Mouse (Mus musculus) neural tube, embryonic 11.5 days (tissue): ENCODE measurements around the gene Vps8. TPM values are rescaled to one million over a fixed set of nuclear protein-coding genes. Genes with fewer than 3 reads are reported as not detected.

ENCODE experiments used
- ATAC-seq: fragments of 200-750 bp; cut with Nextera tagmentation; 2 replicates; pipeline ENCODE4 v1.8.0; 2017; ENCODE audit warnings: moderate number of reproducible peaks, mild to moderate bottlenecking, moderate TSS enrichment, moderate library complexity; ENCODE audit not compliant: insufficient read depth, low FRiP score, low TSS enrichment
- DNase-seq: peaks from one replicate; pipeline ENCODE4 v3.0.0-alpha.2; 2015; ENCODE audit warnings: low spot score
- H3K27ac ChIP-seq: fragments of 300-500 bp; sonication (generic); 2 replicates; pipeline ENCODE4 v1.5.1; 2014; ENCODE audit warnings: low read depth, mild to moderate bottlenecking, low read length
- H3K27me3 ChIP-seq: fragments of 300-500 bp; sonication (generic); 2 replicates; pipeline ENCODE4 v1.6.1; 2014; ENCODE audit warnings: mild to moderate bottlenecking, low read length, mixed read lengths; ENCODE audit not compliant: control insufficient read depth, insufficient read depth
- H3K36me3 ChIP-seq: fragments of 300-500 bp; sonication (generic); 2 replicates; pipeline ENCODE4 v1.6.1; 2014; ENCODE audit warnings: mild to moderate bottlenecking, low read length, moderate library complexity, mixed read lengths; ENCODE audit not compliant: control insufficient read depth, insufficient read depth
- H3K4me1 ChIP-seq: fragments of 300-500 bp; sonication (generic); 2 replicates; pipeline ENCODE4 v1.6.1; 2014; ENCODE audit warnings: low read length, mixed read lengths; ENCODE audit not compliant: control insufficient read depth, insufficient read depth
- H3K4me2 ChIP-seq: fragments of 300-500 bp; sonication (generic); 2 replicates; pipeline ENCODE4 v1.6.1; 2014; ENCODE audit warnings: low read depth, mild to moderate bottlenecking, moderate library complexity
- H3K4me3 ChIP-seq: fragments of 300-500 bp; sonication (generic); 2 replicates; pipeline ENCODE4 v1.5.1; 2014; ENCODE audit warnings: low read depth, low read length
- H3K9ac ChIP-seq: fragments of 300-500 bp; sonication (generic); 2 replicates; pipeline ENCODE4 v1.6.1; 2014; ENCODE audit warnings: mild to moderate bottlenecking, low read length
- H3K9me3 ChIP-seq: fragments of 300-500 bp; sonication (generic); 2 replicates; pipeline ENCODE4 v1.6.1; 2016; ENCODE audit warnings: low read length; ENCODE audit not compliant: control insufficient read depth
- WGBS: fragments of 180-500 bp; shearing (Covaris S2); extraction: QIAGEN DNeasy Blood & Tissue Kit; methylation state at CpG from one replicate; pipeline ENCODE4 v1.1.7; 2014; 5-methylcytosine and 5-hydroxymethylcytosine counted together
- polyA plus RNA-seq: library from polyadenylated mRNA; unstranded; fragments of >200 nt; fragmentation: Nextera tagmentation; extraction: Ambion mirVana; gene quantifications from 2 replicates; pipeline ENCODE4 v1.2.1, GENCODE M21; 2014

Gene Vps8
- polyA plus RNA-seq, 1 experiment from 2014 or later = 30.8 TPM

DNA sequence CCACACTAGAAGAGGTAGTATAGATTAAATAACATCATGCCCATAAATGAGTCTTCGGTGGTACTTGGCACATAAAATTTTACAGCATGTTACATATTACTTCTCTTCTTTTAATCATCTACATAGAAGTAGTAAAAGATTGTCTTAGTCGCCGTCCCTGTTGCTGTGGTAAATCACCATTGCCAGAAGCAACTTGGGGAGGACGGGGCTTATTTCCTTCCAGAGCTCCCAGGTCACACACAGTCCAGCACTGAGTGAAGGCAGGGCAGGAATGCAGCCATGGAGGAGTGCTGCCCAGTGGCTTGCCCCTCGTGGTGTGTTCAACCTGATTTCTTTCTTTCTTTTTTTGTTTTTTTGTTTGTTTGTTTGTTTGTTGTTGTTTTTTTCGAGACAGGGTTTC lies 181.4 kb downstream of the Vps8 start:
- H3K9me3 ChIP-seq = no peaks in the 10 kb centered on the region
- H3K36me3 ChIP-seq = no peaks in the 10 kb centered on the region
- ATAC-seq = no peak
- 89% methylated on average over 6 of the region's 6 CpGs for WGBS
- H3K4me1 ChIP-seq = no peaks in the 10 kb centered on the region
- no peak overlapping the region for H3K4me3 ChIP-seq
- DNase-seq = no peak
- H3K4me2 ChIP-seq = no peak overlapping the region
- no peak overlapping the region for H3K27ac ChIP-seq
- H3K9ac ChIP-seq = no peak overlapping the region
- H3K27me3 ChIP-seq = no peaks in the 10 kb centered on the region

DNA sequence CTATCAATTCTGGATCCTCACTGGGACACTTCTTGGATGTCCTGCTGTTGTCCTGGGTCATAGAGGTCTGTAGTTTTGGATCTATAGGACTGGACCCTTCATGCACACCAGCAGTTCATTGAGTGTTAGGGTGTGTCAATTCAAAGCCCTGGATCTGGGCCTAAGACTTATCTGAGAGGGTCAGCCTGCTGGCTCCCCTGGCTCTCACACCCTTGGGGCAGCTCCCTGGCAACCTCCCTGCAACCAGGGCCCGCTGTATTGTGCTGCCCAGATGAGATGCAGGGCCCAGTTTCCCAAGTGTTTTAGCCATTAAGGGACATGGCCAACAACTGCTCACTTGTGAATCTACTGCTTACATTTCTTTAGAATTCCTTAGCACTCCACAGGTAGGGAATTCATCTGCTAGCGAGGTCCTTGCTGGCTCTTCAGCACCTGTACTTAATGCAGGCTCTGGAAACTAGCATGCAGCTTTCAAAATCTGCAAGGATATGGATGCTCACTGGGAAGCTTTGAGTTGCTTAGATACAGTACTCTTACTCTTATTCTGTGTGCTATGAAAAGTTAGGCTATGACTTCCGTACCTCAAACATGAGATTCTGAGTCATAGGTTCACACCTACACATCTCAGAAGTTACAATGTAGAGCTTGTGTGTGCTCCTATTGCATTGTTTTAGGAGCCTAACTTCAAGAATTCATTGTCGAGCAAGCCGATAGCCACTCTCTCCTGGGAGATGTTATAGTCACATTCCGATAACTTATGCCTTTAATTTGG lies 183.5 kb downstream of the Vps8 start:
- no peak overlapping the region for H3K4me3 ChIP-seq
- no peaks in the 10 kb centered on the region for H3K27me3 ChIP-seq
- H3K4me2 ChIP-seq = no peak overlapping the region
- H3K4me1 ChIP-seq = no peaks in the 10 kb centered on the region
- 91% methylated on average over 6 of the region's 6 CpGs for WGBS
- no peak overlapping the region for H3K27ac ChIP-seq
- ATAC-seq (no peak), DNase-seq (no peak)
- no peaks in the 10 kb centered on the region for H3K9me3 ChIP-seq
- H3K9ac ChIP-seq = no peak overlapping the region
- no peaks in the 10 kb centered on the region for H3K36me3 ChIP-seq

DNA sequence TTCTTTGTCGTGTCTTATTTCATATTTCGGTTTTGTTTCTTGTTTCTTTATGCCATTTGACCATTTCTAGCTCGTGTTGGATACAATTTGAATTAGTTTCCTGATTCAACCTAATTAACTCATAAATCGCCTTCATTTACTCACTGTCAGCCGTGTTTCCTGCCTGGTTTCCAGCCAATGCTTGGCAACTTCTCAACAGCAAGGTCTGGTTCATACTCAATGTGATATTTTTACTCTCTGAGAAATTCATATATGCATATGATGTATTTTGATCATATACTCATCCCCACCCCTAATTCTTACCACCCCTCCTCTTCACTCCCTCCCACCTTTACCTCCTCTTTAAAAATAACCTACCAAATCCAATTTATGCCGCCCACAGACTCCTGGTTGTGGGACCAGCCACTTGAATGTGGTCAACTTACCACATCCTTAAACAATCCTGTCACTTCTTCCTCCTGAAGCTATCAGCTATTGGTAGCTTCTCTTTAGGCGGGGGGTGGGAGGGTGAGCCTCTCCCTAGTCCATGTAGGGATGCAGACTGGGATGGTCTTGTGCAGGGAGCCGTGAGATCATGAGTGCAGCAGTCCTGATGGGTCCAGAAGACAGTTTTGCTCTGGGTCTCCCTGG lies 184.2 kb downstream of the Vps8 start:
- H3K4me1 ChIP-seq = no peaks in the 10 kb centered on the region
- no peaks in the 10 kb centered on the region for H3K9me3 ChIP-seq
- no peak overlapping the region for H3K27ac ChIP-seq
- H3K27me3 ChIP-seq = no peaks in the 10 kb centered on the region
- no peak overlapping the region for H3K4me3 ChIP-seq
- H3K4me2 ChIP-seq = no peak overlapping the region
- H3K9ac ChIP-seq = no peak overlapping the region
- WGBS = 87% methylated on average over 8 of the region's 8 CpGs
- ATAC-seq (no peak), DNase-seq (no peak)
- no peaks in the 10 kb centered on the region for H3K36me3 ChIP-seq

DNA sequence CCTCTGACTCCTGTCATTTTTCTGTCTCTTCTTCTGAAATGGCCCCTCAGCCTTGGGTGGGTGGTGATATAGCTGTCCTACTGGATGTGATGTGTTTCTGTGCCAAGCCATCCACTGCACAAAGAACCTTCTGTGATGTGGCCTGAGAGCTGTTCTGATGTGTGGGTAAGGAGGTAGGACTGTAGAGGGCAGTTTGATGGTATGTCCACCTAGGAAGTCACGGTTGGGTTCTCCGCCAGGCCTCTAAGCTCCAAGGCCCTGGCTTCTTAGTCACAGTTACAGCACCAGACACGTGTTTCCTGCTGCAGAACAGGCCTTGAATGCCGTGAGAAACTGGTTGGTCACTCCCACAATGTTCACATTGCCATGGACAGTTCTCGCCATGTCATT lies 184.7 kb downstream of the Vps8 start:
- WGBS = 79% methylated on average over 5 of the region's 5 CpGs
- Histone ChIP-seq H3K36me3 (no peaks in the 10 kb centered on the region), H3K27me3 (no peaks in the 10 kb centered on the region), H3K4me3 (no peak overlapping the region), H3K9ac (no peak overlapping the region), H3K4me1 (no peaks in the 10 kb centered on the region), H3K4me2 (no peak overlapping the region), H3K9me3 (no peaks in the 10 kb centered on the region), H3K27ac (no peak overlapping the region)
- DNase-seq (no peak), ATAC-seq (no peak)

- DNase-seq (no peak), ATAC-seq (no peak)
- Histone ChIP-seq H3K36me3 (no peaks in the 10 kb centered on the region), H3K27me3 (no peaks in the 10 kb centered on the region), H3K9ac (no peak overlapping the region), H3K4me2 (no peak overlapping the region), H3K27ac (no peak overlapping the region), H3K4me3 (no peak overlapping the region), H3K9me3 (no peaks in the 10 kb centered on the region), H3K4me1 (no peaks in the 10 kb centered on the region)
- 83% methylated on average over 10 of the region's 10 CpGs for WGBS
These were observed 185.4 kb downstream of the Vps8 start for GRCm38 (mm10) chr16:21608176-21608865.

DNA sequence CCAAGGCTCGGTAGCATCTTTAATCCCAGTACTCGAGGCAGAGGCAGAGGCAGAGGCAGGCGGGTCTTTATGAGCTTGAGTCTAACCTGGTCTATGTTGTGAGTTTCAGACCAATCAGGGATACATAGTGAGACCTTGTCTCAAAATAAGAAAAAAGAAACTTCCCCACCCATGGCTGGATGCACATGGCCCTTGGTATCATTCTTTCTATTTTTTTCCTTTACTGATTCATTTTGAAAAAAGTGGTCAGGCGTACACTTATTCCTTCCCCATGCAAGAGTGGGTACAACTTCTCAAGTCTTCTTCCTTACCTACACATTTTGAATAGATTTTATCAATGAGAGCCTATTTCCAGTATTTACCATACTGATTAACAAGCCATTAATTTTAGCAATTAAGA lies 187.6 kb downstream of the Vps8 start:
- Histone ChIP-seq H3K9me3 (no peaks in the 10 kb centered on the region), H3K4me2 (no peak overlapping the region), H3K4me3 (no peak overlapping the region), H3K9ac (no peak overlapping the region), H3K27ac (no peak overlapping the region), H3K36me3 (no peaks in the 10 kb centered on the region), H3K4me1 (no peaks in the 10 kb centered on the region), H3K27me3 (no peaks in the 10 kb centered on the region)
- DNase-seq (no peak), ATAC-seq (no peak)
- WGBS = 87% methylated on average over 4 of the region's 4 CpGs

GRCm38 (mm10) chr16:21615802-21616201 lies 192.9 kb downstream of the Vps8 start:
- H3K9ac ChIP-seq = no peak overlapping the region
- H3K4me3 ChIP-seq = no peak overlapping the region
- no peak for DNase-seq
- no peak overlapping the region for H3K4me2 ChIP-seq
- no peak for ATAC-seq
- H3K27ac ChIP-seq = no peak overlapping the region
- no peaks in the 10 kb centered on the region for H3K9me3 ChIP-seq
- H3K27me3 ChIP-seq = no peaks in the 10 kb centered on the region
- WGBS = 53% methylated on average over 7 of the region's 7 CpGs
- no peaks in the 10 kb centered on the region for H3K4me1 ChIP-seq
- H3K36me3 ChIP-seq = no peaks in the 10 kb centered on the region

DNA sequence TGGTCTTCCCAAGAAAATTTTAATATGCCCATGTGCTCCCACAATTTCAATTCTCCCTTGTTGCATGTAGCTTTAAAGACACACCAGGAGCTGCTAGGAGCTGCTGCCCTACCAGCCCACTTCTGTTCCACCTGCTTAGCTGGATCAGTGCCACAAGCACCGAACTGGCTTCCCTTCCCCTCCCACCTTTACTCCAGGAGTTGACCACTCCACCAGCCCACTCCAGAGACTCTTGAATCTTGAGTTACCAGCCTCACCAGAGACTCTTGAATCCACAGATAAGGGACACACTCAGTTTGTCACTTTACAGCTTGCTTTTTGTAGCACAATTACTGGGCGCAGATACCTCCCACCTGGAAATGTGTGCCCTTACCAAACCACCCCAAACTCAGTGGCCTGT lies 197.7 kb downstream of the Vps8 start:
- Histone ChIP-seq H3K4me3 (no peak overlapping the region), H3K9me3 (no peaks in the 10 kb centered on the region), H3K36me3 (no peaks in the 10 kb centered on the region), H3K27me3 (no peaks in the 10 kb centered on the region), H3K4me2 (no peak overlapping the region), H3K27ac (no peak overlapping the region), H3K4me1 (no peaks in the 10 kb centered on the region), H3K9ac (no peak overlapping the region)
- ATAC-seq (no peak), DNase-seq (no peak)
- WGBS = 84% methylated on average over 2 of the region's 2 CpGs
